Mouse (Mus musculus) bone marrow macrophage, adult 2 months (primary cell): ENCODE measurements around the gene Washc1. TPM values are rescaled to one million over a fixed set of nuclear protein-coding genes. Genes with fewer than 3 reads are reported as not detected.
A peak's percentile ranks its signal among the peaks of the same experiment; 100 is the strongest.
"Not testable (repeated sequence)": the region's sequence is repeated elsewhere in the genome, so short reads cannot be mapped to it uniquely, and the experiment has no call there.

ENCODE experiments used
- H3K27ac ChIP-seq: 2 replicates; pipeline ENCODE4 v1.5.1; 2012; ENCODE audit warnings: low read depth, low read length; ENCODE audit not compliant: insufficient read depth
- H3K4me1 ChIP-seq: 2 replicates; pipeline ENCODE4 v1.6.1; 2012; ENCODE audit warnings: low read length; ENCODE audit not compliant: control insufficient read depth, insufficient read depth
- H3K4me3 ChIP-seq: 2 replicates; pipeline ENCODE4 v1.5.1; 2012; ENCODE audit warnings: mild to moderate bottlenecking, low read length, moderate library complexity; ENCODE audit not compliant: insufficient read depth
- CTCF ChIP-seq: IDR thresholded peaks from 2 replicates; pipeline ENCODE4 v1.5.1; 2012; ENCODE audit warnings: low read depth, mild to moderate bottlenecking, low read length, moderate library complexity
- POLR2A ChIP-seq: IDR thresholded peaks from 2 replicates; pipeline ENCODE4 v1.6.1; 2012; ENCODE audit warnings: mild to moderate bottlenecking, low read depth, low read length, borderline replicate concordance
- polyA plus RNA-seq: library from polyadenylated mRNA; stranded (reverse); fragments of >200 nt; gene quantifications from 2 replicates; pipeline ENCODE4 v1.2.4, GENCODE M21; 2012; ENCODE audit not compliant: missing spikeins, insufficient read depth, insufficient read length

Washc1 gene
- polyA plus RNA-seq, 1 experiment = 54.6 TPM

DNA sequence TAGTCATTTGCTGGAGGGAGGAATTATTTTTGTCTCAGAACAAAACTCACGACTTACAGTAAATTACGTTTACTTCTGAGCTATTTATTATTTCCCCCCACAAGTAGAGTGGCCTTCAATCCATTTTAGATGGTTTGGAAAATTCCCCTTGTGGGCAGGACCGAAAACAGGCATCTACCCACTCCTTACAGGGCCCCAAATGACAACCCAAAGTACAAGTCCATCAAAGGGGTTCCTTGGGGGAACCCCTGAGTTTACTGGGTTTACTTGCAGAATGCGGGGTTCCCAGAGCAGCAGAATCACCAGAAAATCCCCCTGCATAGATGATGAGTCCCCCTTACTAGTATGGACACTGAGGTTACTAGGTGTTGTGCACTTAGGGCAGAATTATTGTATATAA lies 821 bp downstream of the Washc1 start:
- no peak for TF ChIP-seq POLR2A
- no peak for TF ChIP-seq CTCF
- H3K4me1 ChIP-seq = peaks cover 13% of the 10 kb centered on the region
- no peak overlapping the region for H3K27ac ChIP-seq
- peak overlapping the region; percentile 63 for H3K4me3 ChIP-seq

DNA sequence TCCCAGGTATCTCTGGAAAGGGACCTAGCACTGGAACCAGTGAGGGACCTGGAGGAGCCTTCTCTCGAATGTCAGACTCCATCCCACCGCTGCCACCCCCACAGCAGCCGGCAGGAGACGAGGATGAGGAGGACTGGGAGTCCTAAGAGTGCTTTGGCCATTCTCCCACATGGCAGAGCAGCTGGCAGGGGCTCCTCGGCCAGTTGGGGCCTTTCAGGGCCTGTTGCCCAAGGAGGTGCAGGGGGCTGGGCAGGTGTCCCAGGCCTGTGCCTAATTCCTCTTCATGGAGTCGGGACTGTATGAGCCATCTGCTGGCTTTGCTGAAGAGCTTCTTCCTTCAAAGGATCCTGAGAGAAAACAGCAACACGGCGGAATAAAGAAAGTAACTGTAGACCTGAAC lies 7.6 kb downstream of the Washc1 start:
- no peak overlapping the region for H3K4me3 ChIP-seq
- H3K27ac ChIP-seq = no peak overlapping the region
- no peak for TF ChIP-seq POLR2A
- TF ChIP-seq CTCF = no peak
- H3K4me1 ChIP-seq = peaks cover 16% of the 10 kb centered on the region

DNA sequence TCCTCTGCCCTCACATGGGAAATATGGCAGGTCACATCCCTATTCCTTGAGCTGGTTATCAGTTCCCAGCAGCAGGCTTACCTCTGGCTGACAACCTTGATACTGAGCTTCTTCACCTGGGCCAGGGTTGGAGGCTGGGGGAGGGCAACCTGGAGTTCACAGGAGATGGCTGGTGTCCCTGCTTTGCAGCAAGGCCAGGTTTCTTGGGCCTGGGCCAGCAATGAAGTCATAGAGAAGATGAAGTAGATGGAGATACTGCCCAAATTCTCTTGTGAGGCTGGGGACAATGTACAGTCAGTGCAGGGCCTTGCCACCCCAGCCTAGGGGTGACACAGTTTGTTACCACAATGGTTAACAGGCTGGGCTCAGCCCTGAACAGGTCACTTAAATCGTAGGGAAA lies 9.4 kb downstream of the Washc1 start:
- no peak for TF ChIP-seq POLR2A
- TF ChIP-seq CTCF = no peak
- Histone ChIP-seq H3K27ac (no peak overlapping the region), H3K4me1 (peaks cover 18% of the 10 kb centered on the region), H3K4me3 (no peak overlapping the region)

DNA sequence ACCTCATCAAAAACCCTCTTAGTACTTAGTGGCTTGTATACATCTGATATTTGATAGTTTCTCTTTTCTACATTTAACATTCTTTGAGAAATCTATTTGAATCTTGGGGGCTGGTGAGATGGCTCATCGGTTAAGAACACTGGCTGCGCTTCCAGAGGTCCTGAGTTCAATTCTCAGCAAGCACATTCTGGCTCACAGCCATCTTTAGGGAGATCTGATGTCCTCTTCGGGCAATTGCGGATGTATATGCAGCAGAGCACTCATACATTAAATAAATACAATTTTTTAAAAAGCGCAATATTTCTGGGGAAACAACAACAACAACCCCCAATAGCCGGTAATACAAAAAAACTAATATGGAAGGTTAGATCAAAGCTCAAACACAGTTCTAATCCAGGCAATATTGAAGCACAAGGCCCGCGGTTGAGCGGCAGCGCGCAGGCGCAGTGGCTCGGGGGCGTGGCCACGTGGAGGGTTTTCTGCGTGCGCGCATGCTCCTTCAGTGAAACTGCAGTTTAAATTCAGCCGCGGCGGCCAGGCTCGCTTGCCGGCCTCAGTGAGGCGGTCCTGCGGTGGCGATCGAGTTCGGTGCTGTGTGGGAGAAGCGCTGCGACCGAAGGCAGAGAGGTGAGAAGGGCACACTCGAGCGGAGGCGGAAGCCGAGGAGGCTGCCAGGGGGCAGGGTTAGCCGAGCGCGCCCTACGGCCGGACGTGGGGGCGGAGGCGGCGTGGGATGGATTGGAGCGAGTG lies 11.9 kb downstream of the Washc1 start, which contains the start of gene Ddx11:
Gene Ddx11, plus strand, starts transcription at position 455 of the 750 bp plus-strand sequence.
- Histone ChIP-seq H3K4me1 (peaks cover 18% of the 10 kb centered on the region), H3K27ac (peak within 1 kb of the TSS; percentile 93), H3K4me3 (peak within 1 kb of the TSS; percentile 97)
- TF ChIP-seq POLR2A = no peak
- TF ChIP-seq CTCF = no peak

DNA sequence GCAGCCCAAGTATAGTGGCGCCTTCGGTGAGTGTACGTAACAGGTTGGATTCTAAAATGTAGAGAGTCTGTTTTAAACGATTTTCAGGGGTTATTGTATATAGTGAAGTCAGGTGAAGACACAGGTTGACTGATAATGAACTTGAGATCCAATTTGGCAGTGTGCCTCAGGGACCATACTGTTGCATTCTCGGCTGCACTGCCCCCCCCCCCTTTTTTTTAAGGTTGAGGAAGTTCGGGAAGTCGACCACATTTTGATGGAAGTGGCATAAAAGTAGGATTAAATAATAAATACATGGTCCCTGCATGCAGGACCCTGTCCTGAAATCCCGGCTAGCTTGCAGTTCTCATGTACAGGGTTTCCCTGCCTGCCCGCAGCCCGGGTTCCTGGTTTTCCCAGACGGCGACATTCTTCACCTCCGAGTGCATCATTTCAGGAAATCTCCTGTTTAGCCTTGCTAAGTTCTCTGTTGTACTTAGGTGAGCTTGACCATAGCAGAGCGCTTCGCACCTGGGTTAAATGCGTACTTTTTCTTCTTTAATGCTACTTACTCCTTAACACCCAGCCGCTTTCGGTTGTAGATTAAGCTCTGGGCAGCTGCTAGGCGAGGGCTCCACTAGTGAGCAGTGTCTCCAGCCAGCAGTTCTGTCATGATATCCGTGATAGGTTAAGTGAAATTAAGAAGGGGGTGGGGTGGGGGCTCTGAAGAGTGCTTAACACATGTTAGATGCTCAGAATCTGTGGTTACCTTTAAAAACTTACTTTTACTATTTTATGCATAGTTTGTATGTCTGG lies 12.7 kb downstream of the Washc1 start:
- TF ChIP-seq CTCF = no peak
- no peak for TF ChIP-seq POLR2A
- H3K4me1 ChIP-seq = peaks cover 21% of the 10 kb centered on the region
- H3K27ac ChIP-seq = peak overlapping the region; percentile 93
- peak overlapping the region; percentile 97 for H3K4me3 ChIP-seq

DNA sequence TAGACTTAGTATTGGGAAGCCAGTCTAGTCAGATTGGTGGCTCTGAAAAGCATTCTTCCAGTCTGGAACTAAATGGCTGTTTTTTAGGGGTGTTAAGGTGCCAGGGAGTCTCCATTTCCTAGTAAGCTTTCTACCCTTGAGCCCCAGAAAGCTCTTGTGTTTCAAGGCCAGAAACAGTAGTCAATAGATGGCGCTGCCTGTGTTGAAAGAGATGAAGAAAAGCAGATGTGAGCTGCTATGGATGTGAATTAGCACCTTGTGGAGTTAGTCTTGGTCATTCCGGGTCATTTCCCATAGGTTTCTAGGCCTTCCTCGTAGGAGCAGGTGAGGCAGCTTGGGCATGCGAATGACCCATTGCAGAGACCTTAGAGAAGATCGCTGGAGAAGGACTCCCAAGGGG lies 13.9 kb downstream of the Washc1 start:
- no peak overlapping the region for H3K27ac ChIP-seq
- peaks cover 23% of the 10 kb centered on the region for H3K4me1 ChIP-seq
- TF ChIP-seq CTCF (no peak), POLR2A (no peak)
- H3K4me3 ChIP-seq = no peak overlapping the region

DNA sequence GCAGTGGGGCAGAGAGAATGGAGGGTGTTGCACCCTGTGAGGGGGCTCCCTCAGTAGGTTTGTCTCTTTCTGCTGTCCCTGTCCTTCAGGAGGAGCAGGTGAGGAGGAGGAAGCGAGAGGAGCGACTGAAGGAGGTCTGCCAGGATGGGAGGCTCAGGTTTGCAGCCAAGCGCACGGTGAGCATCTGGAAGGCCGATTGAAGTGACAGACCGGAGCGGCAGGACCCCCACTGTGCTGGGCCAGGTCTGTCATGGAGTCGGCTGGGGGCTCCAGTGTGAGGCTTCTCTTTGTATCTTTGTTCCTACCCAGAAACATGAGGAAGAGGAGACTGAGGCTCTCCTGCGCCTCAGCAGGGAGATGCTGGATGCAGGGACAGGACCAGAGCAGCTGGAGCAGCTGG lies 19.0 kb downstream of the Washc1 start:
- Histone ChIP-seq H3K4me3 (no peak overlapping the region), H3K27ac (no peak overlapping the region), H3K4me1 (peaks cover 6% of the 10 kb centered on the region)
- TF ChIP-seq CTCF = no peak
- TF ChIP-seq POLR2A = no peak

DNA sequence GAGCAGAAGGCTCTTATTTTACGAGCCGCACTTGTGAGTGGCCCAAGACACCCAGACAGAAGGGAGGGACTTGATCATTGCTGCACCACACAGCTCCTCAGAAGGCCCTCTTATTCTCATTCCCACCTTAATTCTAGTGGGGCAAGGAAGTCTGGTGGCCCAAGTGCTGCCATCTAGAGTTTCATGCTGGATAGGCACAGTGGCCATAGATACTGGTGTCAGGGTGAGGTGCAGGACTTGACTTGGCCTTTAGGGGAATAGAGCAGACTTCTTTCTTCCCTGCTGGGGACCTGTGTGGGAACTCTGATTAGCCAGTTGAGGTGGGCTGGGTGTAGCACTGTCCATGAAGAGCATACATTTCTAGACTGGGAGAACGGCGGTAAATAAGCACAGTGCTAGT lies 19.9 kb downstream of the Washc1 start:
- TF ChIP-seq CTCF (peak; percentile 17; the same call in 1 of the 2 replicates), POLR2A (no peak)
- H3K4me1 ChIP-seq = peaks cover 5% of the 10 kb centered on the region; the same call in 1 of the 2 replicates

DNA sequence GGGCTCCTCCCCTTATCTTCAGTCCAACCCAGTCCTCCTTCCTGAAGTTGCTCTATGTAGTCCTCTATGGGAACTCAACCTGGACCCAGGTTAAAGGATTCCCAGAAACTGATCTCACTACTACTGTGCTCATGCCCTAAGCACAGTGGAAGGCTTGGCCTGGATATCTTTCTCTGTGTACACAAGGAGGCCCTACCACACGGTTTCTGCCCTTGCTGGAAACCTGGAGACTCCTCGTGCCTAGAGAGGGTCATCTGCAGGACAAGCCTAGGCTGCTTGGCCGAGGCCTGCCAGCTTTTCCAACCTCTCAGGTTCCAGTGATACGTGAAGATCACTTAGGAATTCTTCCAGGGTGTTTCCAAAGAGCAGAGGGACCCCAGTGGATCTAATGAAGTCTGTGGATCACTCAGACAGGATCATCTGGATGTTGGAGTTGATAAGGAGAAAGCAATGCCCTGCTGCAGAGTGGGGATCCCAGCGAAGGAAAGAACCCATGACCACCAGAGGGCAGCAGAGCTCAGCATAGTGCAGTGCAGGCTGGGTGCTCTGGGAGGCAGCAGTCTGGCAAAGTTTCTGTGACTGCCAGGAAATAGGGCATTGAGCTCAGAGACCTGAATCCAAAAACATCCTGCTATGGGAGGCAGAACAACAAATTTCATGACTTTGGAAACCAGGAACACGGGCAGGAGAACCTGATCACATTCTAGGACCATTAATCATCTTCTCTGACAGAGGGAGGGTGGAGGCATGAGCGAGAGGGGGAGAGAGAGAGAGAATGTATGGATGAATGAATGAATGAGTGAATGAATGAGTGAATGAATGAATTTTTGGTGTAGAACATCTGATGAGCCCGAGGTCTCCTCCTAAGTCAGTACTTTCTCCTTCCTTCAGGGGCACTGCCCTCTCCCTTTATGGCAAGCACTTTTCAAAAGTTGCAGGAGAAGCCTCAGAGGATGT lies 41.6 kb downstream of the Washc1 start:
- H3K4me3 ChIP-seq, H3K27ac ChIP-seq, H3K4me1 ChIP-seq: not testable (repeated sequence)

More for the DNA sequence above, 19.9 kb downstream of the Washc1 start:
- H3K27ac ChIP-seq = no peak overlapping the region
- H3K4me3 ChIP-seq = no peak overlapping the region

DNA sequence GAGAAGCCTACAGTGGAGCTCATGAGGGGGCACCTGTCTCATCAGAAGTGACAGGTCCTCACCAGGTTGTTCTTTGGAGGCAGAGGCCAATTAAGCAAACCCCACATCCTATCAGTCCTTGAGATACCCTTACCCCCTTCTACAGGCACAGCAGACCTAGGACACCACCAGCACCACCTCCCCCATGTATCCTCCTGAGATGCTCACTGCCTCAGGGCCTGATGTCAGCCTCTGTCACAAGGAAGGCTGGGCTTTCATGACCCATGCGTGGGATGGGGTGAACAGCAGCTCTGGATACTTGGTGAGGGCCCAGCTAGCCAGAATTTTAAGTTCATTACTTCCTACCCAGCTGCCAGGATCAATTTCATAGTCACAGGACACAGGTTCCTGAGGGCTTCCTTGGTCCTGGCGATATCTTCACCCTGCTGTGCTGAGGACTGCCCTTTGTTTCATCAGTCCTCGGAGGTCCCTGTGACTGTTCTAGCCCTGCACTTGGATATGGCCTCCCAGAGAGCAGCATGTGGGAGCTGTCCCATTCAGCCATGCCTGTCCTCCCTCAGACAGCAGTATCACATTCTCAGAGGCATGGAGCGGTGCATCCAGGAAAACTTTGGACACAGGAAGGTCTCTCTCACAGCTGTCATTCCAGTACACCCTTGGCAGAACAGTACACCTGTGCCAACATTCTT lies 42.5 kb downstream of the Washc1 start:
- not testable (repeated sequence) for H3K4me3 ChIP-seq, H3K27ac ChIP-seq, H3K4me1 ChIP-seq
